Mouse (Mus musculus): ENCODE results near the gene Ppp1r1a. TPM values are rescaled to one million over a fixed set of nuclear protein-coding genes. Genes with fewer than 3 reads are reported as not detected.

The Ppp1r1a gene
- polyA plus RNA-seq, 1 experiment from 2014 or later, result 66.7 TPM

GRCm38 (mm10) chr15:103535786-103536185 is 2.0 kb downstream of the Ppp1r1a start:
- Histone ChIP-seq H3K9me3 (no peaks in the 10 kb centered on the region), H3K4me3 (no peak overlapping the region), H3K27me3 (peaks cover 26% of the 10 kb centered on the region; the same call in 1 of the 2 replicates), H3K4me1 (peaks cover 32% of the 10 kb centered on the region), H3K4me2 (replicated peaks) (no peak overlapping the region), H3K36me3 (no peaks in the 10 kb centered on the region), H3K9ac (replicated peaks) (no peak overlapping the region), H3K27ac (replicated peaks) (no peak overlapping the region)
- 70% methylated on average over 1 of the region's 1 CpGs for WGBS
- no peak for ATAC-seq (ENCODE audit: low FRiP score, low read depth)

DNA sequence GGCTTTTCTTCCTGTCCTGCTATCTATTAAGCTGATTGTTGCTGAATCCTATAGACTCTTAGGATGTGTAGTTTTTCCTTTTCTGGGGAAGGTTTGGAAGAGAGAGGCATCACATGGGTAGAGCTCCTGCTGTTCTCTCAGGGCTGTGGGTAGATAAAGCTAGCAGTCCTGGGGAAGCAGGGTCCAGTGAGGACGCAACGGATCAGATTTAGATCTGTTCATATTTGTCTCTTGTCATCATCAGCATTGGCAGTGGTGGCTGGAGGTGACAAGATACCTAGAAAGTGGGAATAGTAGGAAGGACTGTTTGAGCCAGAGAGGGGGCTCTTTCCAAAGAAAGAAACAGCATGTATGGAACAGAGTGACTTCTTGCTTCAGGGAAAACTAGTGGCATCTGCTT is 2.8 kb downstream of the Ppp1r1a start:
- Histone ChIP-seq H3K27me3 (peaks cover 21% of the 10 kb centered on the region; the same call in 1 of the 2 replicates), H3K4me3 (no peak overlapping the region), H3K9me3 (no peaks in the 10 kb centered on the region), H3K4me2 (replicated peaks) (no peak overlapping the region), H3K9ac (replicated peaks) (no peak overlapping the region), H3K27ac (replicated peaks) (no peak overlapping the region), H3K4me1 (peaks cover 38% of the 10 kb centered on the region), H3K36me3 (no peaks in the 10 kb centered on the region)
- WGBS, result 77% methylated on average over 2 of the region's 2 CpGs
- no peak for ATAC-seq (ENCODE audit: low FRiP score, low read depth)

GRCm38 (mm10) chr15:103534054-103534620 is 3.7 kb downstream of the Ppp1r1a start:
- Histone ChIP-seq H3K36me3 (no peaks in the 10 kb centered on the region; the same call in 1 of the 2 replicates), H3K4me2 (replicated peaks) (no peak overlapping the region), H3K4me3 (no peak overlapping the region), H3K27me3 (peaks cover 18% of the 10 kb centered on the region; the same call in 1 of the 2 replicates), H3K9ac (replicated peaks) (no peak overlapping the region), H3K9me3 (no peaks in the 10 kb centered on the region), H3K4me1 (peaks cover 43% of the 10 kb centered on the region), H3K27ac (replicated peaks) (no peak overlapping the region)
- ATAC-seq (ENCODE audit: low FRiP score, low read depth), result no peak
- 87% methylated on average over 7 of the region's 7 CpGs for WGBS

- Histone ChIP-seq H3K9me3 (no peaks in the 10 kb centered on the region), H3K27me3 (no peaks in the 10 kb centered on the region), H3K36me3 (peaks cover 34% of the 10 kb centered on the region), H3K9ac (replicated peaks) (no peak overlapping the region), H3K4me3 (no peak overlapping the region), H3K4me2 (replicated peaks) (no peak overlapping the region), H3K4me1 (peaks cover 22% of the 10 kb centered on the region), H3K27ac (replicated peaks) (peak overlapping the region; percentile 4)
- WGBS, result 4% methylated on average over 5 of the region's 5 CpGs
- ATAC-seq (ENCODE audit: low FRiP score, low read depth), result peak; percentile 75
Measured at GRCm38 (mm10) chr15:103530372-103530771, 7.4 kb downstream of the Ppp1r1a start.

DNA sequence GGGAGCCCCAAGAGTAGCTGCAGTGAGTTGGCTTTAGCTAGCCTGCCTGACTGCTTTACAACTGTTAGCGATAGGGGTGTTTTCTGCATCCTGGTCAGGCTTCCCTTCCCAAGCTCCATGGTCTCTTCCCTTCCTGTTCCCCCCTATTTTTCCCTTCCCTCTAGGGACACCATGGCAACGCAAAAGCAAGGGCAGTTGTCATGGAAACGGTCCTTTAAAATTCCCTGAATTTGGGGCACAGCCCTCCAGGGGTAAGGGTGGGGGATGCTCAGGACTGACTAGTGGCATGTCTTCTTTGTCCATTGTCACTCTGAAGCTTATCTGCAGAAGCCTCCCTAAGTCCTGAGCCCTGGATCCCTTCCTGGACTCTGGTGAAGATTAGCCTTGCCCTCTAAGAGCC is 14.6 kb downstream of the Ppp1r1a start:
- WGBS, result 30% methylated on average over 3 of the region's 3 CpGs
- no peak for ATAC-seq (ENCODE audit: low FRiP score, low read depth)
- Histone ChIP-seq H3K4me1 (peaks cover 39% of the 10 kb centered on the region), H3K4me2 (replicated peaks) (peak overlapping the region; percentile 2; the same call in 1 of the 2 replicates), H3K9ac (replicated peaks) (no peak overlapping the region), H3K4me3 (no peak overlapping the region), H3K27ac (replicated peaks) (peak overlapping the region; percentile 52; the same call in 1 of the 2 replicates), H3K27me3 (no peaks in the 10 kb centered on the region), H3K36me3 (peaks cover 56% of the 10 kb centered on the region), H3K9me3 (no peaks in the 10 kb centered on the region)

- H3K9ac ChIP-seq (replicated peaks), result no peak overlapping the region
- peak overlapping the region; percentile 2; the same call in 1 of the 2 replicates for H3K4me2 ChIP-seq (replicated peaks)
- no peaks in the 10 kb centered on the region for H3K27me3 ChIP-seq
- H3K4me3 ChIP-seq, result no peak overlapping the region
- WGBS, result 67% methylated on average over 3 of the region's 3 CpGs
- peaks cover 45% of the 10 kb centered on the region for H3K4me1 ChIP-seq
- peak overlapping the region; percentile 52; the same call in 1 of the 2 replicates for H3K27ac ChIP-seq (replicated peaks)
- ATAC-seq (ENCODE audit: low FRiP score, low read depth), result no peak
- no peaks in the 10 kb centered on the region for H3K9me3 ChIP-seq
- H3K36me3 ChIP-seq, result peaks cover 51% of the 10 kb centered on the region
Measured at GRCm38 (mm10) chr15:103522458-103523099, 15.2 kb downstream of the Ppp1r1a start.

- peak overlapping the region; percentile 28; the same call in 1 of the 2 replicates for H3K9ac ChIP-seq (replicated peaks)
Measured at GRCm38 (mm10) chr15:103519386-103520378, 18.1 kb downstream of the Ppp1r1a start.

DNA sequence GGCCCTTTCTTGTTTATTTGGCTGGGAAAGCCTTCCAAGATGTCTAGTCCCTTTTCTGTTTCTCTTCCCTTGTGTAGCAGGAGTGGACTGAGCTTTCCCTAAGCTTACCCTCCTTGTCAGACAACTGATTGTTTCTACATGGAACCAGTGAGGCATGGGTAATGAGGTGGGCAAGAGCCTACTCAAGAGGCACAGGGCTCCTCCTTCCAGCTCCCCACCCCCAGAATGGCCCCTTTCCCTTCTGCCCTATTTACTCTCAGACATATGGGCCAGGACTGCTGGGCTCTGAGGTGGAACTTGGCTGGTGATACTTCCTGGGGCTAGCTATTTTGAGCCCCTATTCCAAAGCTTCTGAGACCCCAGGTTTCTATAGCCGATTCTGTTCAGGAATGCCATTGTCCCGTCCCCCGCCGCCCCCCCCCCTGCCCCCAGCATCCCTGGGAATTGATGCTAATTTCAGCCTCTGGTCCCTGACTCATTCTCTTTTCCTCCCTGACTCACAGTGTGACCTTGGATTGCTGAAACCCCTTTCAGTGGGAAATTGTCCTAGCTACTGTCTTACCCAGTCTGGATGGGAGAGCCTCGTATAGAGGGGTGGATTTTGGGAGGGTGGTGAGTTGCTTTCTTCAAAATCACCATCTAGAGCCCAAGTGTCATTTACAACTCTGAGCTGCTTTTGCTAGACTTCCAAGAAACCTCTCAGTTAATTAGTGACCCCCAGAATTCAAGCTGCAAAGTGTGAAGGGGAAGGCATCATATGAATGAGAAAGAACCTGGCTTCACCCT is 19.0 kb downstream of the Ppp1r1a start:
- Histone ChIP-seq H3K4me1 (peaks cover 78% of the 10 kb centered on the region), H3K4me3 (no peak overlapping the region), H3K4me2 (replicated peaks) (peak overlapping the region; percentile 33), H3K9me3 (no peaks in the 10 kb centered on the region), H3K27ac (replicated peaks) (peak overlapping the region; percentile 97), H3K9ac (replicated peaks) (0 out of 2 replicates have a peak overlapping the region, but pooled peaks have one; percentile 15), H3K36me3 (peaks cover 15% of the 10 kb centered on the region), H3K27me3 (no peaks in the 10 kb centered on the region)
- WGBS, result 4% methylated on average over 5 of the region's 5 CpGs
- peak; percentile 74 for ATAC-seq (ENCODE audit: low FRiP score, low read depth)

More at GRCm38 (mm10) chr15:103519386-103520378, 18.1 kb downstream of the Ppp1r1a start:
- Histone ChIP-seq H3K4me3 (no peak overlapping the region), H3K27me3 (no peaks in the 10 kb centered on the region), H3K36me3 (peaks cover 24% of the 10 kb centered on the region), H3K27ac (replicated peaks) (peak overlapping the region; percentile 97), H3K4me1 (peaks cover 72% of the 10 kb centered on the region), H3K9me3 (no peaks in the 10 kb centered on the region), H3K4me2 (replicated peaks) (peak overlapping the region; percentile 33)
- 4% methylated on average over 4 of the region's 4 CpGs for WGBS
- ATAC-seq (ENCODE audit: low FRiP score, low read depth), result peak; percentile 82

DNA sequence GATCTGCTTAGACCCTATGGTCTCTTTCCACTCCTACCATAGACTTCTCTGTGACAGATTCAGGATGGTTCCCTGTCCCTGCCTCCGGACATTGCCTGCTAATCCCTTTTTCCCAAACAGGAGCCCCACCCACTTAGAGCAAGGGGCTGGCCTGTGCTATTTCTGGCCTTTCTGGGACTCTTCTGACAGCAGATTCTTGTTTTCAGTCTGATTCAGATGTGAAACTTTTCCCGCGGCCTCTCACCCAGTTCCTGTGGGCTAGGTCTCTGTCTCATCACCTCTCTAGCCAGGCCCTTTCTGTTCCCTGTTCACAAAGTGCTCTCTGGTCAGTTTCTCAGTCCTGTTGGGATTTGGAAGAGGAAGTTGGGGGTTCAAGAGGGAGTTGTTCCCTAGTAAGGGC is 22.9 kb downstream of the Ppp1r1a start:
- H3K4me3 ChIP-seq, result peak overlapping the region; percentile 33; the same call in 1 of the 2 replicates
- no peaks in the 10 kb centered on the region for H3K36me3 ChIP-seq
- H3K9me3 ChIP-seq, result no peaks in the 10 kb centered on the region
- H3K4me2 ChIP-seq (replicated peaks), result peak overlapping the region; percentile 51
- H3K9ac ChIP-seq (replicated peaks), result peak overlapping the region; percentile 29; the same call in 1 of the 2 replicates
- ATAC-seq (ENCODE audit: low FRiP score, low read depth), result no peak
- H3K4me1 ChIP-seq, result peaks cover 66% of the 10 kb centered on the region
- H3K27ac ChIP-seq (replicated peaks), result peak overlapping the region; percentile 63; the same call in 1 of the 2 replicates
- H3K27me3 ChIP-seq, result no peaks in the 10 kb centered on the region
- 18% methylated on average over 3 of the region's 3 CpGs for WGBS

DNA sequence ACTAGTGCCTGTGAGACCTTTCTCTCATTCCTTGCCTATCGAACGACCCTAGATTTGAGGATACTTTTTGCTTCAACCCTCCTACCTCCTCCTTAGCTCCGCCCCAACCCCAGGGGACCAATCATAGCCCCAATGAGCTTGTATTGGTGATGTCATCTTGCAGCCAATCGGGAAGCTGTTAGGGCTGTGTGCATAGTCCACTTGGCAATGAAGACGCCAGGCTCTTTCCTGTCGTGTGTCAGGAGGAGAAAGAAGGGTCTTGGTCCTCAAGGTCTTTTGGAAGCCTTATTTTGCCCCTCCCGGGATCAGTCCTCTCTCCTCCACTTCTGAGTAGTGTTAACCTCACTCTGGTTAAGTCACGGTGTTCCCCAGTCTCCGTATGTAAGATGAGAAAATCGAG is 23.7 kb downstream of the Ppp1r1a start:
- peak overlapping the region; percentile 33 for H3K4me3 ChIP-seq
- H3K4me1 ChIP-seq, result peaks cover 65% of the 10 kb centered on the region
- H3K9me3 ChIP-seq, result no peaks in the 10 kb centered on the region
- H3K9ac ChIP-seq (replicated peaks), result peak overlapping the region; percentile 24; the same call in 1 of the 2 replicates
- ATAC-seq (ENCODE audit: low FRiP score, low read depth), result peak; percentile 90
- no peaks in the 10 kb centered on the region for H3K36me3 ChIP-seq
- H3K27ac ChIP-seq (replicated peaks), result peak overlapping the region; percentile 63
- WGBS, result 1% methylated on average over 10 of the region's 10 CpGs
- no peaks in the 10 kb centered on the region for H3K27me3 ChIP-seq
- H3K4me2 ChIP-seq (replicated peaks), result peak overlapping the region; percentile 51

DNA sequence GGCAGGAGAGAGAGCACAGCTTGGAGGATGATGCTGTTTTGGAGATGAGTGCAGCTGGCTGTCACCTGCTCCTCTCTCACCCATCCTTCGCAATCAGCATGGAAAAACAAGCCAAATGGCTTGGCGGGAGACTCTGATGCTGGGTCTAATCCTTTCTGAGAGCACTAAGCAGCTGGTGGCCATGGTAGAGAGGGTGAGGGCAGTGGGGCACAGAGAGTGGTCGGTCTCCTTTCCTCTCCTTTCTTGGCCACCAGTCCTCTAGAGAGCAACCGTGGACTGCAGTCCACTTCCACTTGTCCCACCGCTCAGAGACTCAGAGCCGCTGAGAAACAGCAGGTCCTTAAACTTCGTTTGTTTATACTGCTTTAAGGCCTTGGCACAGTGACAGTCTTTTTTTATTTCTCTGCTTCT is 24.2 kb downstream of the Ppp1r1a start:
- H3K4me2 ChIP-seq (replicated peaks), result peak overlapping the region; percentile 51
- ATAC-seq (ENCODE audit: low FRiP score, low read depth), result peak; percentile 50
- no peaks in the 10 kb centered on the region for H3K36me3 ChIP-seq
- no peaks in the 10 kb centered on the region for H3K27me3 ChIP-seq
- H3K4me1 ChIP-seq, result peaks cover 60% of the 10 kb centered on the region
- H3K4me3 ChIP-seq, result 0 out of 2 replicates have a peak overlapping the region, but pooled peaks have one; percentile 33
- H3K9me3 ChIP-seq, result no peaks in the 10 kb centered on the region
- no peak overlapping the region for H3K9ac ChIP-seq (replicated peaks)
- 8% methylated on average over 7 of the region's 7 CpGs for WGBS
- H3K27ac ChIP-seq (replicated peaks), result peak overlapping the region; percentile 63
